Mouse (Mus musculus) ZHBTc4 (cell line): ENCODE data around the gene Zfp683.

Experiments used
- DNase-seq: peaks from one replicate; pipeline ENCODE4 v3.0.0-alpha.2; 2011; ENCODE audit warnings: low read depth, low spot score

The Zfp683 gene

DNA sequence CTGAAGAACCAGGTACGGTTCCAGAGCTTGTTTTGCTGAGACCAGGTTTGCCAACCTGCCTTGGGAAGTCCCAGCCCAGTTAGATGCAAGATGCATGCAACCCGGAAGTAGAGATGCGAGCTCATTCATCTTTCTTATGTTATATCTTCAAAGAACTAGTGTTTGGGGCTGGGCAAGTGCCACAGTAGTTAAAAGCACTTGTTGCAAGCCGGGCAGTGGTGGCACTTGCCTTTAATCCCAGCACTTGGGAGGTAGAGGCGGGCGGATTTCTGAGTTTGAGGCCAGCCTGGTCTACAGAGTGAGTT lies 37.5 kb downstream of the Zfp683 start:
- DNase-seq = no peak

DNA sequence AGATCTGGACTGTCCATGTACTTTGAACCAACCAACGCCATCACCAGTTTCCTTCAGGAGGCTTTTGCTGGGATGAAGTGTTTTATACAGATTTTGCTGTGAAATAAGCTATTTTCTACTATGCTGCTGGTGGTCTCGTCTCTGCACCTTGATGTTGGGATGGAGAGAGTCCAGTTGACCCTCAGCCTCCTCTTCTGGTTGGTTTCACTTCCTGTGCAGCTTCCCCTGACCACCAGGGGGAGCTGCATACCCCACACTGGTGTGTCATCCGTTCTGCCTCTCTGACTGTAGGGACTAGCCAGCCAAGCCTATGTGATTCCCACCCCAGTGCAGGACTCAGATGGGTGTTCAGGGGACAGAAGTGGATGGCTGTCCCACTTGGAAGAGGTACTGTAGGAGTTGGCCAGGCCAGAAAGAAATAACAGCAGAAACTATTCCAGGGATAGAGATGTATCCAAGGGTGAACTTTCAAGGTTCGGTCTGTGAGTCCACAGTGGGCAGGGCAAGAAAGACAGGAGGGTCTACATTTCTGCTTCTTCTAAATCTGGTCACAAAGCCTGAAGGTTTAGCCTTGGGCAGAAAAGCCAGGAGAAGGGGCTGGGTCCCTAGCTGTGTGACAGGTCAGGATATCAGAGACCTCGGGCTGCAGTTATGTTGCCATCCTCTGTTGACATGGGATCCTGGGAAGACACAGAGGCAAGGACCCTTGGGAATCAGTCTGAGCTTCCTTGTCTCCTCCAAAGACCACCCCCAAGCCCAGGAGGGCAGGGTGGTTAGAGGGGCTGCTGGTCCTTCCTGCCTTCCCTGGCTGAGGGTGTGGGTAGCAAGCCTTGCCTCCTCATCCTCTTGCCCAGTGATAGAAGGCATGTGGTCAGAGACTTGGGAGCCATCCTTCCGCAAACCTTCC lies 39.0 kb downstream of the Zfp683 start:
- DNase-seq = peak; percentile 84

DNA sequence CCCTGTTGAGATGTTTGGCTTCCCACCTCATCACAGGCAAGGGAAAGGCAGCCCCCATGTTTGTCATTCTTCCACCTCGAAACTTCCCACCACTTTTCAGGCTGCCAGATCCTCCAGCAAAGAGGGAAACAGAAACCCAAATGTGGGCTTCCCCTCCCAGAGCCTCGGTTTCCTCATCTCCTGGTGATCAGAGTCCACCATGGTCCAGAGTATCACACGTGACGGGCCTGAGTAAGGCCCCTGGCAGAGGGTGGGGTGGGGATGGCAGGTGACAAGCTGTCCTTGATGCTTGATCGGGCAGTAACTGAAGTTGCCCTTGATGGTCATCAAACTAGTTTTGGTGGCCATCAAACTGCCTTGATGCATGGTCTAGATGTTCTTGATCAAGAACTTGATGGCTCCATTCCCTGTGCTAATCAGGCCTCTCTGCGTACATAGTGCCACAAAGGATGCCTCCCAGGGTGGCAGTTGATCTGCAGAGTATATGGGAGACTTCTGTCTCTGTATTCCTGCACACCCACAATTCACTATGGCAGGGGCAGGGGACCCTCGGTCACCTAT lies 40.4 kb downstream of the Zfp683 start:
- DNase-seq = no peak

DNA sequence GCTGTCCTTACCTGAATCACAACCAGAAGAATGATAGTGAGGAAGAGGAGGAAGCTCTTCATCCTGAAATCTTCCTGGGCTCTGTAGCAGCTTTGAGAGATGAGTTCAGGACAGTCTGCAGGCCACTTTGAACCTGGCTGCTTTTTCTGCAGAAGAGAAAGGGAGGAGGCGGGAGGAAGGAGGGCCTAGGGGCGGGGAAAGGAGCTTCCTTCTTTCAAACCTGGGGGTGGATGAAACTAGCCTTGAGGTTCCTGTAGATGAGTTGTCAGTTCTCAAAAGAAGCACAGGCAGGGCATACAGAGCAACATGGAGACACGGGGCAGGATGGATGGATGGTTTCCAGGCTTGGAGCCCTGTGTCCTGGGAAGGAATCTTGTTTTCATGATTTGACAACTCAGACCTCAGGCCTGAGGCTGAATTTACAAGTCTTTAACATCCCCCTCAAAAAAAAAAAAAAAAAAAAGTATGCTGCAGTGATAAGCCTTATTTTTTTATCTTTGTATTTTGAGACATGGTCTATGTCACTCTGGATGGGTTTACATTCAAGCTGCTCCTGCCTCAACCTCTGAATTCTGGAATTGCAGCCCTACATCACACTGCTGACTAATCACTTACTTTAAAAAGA lies 41.4 kb downstream of the Zfp683 start, which contains the start of gene Cd52:
Gene Cd52, minus strand, starts transcription at position 160 of the 625 bp plus-strand sequence.
- DNase-seq = no peak

DNA sequence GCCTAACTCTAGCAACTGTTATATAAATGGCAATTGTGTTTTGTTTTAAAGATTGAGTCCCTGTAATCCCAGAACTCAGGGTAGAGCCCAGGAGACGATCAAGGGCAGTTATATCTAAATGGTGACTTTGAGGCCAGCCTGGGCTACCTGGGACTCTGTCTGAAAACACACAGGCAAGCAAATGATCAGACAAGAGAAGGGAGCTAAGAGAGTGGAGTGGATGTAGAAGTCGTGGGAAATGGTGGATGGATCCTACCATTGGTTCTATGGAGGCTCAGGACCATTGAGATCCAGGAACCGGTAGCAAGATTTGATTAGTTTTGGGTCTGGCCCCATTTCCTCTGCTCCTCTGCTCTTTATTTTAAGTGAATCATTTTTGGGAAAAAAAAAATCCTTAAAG lies 42.5 kb downstream of the Zfp683 start:
- no peak for DNase-seq

DNA sequence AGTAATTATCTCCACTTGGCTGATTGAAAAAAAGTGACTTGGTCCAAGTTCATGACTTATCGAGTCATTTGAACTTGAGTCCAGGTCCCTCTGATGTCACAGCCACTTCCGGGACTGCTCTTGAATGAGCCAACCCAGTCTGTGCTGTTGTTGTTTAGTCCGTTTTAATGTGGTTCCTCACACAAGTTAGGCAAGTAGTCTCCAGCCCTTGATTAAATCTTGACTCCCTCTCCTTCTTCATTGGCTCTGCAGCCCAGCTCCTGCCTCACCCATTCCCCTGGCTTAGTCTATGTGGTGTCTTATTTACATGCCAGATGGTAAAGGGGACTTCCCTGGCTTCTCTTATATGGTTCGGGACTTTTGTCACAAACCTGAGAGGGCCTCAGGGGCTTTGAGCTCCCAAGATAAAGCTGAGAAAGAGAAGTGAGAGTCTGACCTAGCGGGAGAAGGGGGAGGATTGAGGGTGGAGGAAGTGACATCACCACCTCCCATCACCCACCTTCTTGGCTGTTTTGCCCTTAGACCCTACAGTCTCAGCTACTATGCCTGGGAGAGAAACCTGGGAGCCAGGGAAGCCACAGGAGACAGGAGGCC lies 43.5 kb downstream of the Zfp683 start:
- DNase-seq = no peak

DNA sequence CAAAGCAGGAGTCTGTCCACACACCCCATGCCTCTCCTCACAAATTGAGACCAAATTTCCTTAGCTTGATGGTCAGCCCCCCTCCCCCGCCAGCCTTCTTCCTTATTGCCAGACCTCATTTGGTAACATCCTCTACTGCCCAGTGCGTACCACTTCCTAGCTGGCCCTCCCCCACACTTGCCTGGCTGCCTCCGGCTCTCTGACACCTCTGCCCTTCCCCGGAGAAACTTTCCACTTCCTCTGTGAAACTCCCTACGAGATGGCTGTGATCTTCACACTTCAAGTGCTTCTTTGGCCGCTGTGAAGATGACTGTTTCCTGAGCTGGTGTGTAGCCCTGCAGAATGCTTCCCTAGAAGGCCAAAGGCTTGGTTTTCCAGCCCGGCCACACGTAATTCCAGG lies 45.0 kb downstream of the Zfp683 start:
- no peak for DNase-seq

DNA sequence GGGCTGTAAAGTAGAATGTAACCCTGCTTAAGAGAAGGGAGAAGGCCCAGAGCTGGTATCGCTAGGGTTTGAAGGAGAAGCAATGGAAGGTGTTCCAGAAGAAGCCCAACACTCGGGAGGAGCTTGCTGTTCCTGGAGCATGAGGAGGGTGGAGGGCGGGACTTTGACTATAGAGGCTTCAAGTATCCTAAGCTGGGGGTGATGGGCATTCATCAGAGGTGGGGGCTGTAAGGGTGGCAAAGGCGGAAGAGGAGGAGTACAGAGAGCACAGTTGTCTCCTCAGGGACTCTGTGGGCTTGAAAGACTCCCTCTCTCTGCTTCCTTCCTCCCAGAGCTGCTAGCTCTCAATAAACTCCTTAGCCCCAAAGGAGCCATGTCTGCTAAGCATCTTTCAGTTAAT lies 46.6 kb downstream of the Zfp683 start:
- no peak for DNase-seq

DNA sequence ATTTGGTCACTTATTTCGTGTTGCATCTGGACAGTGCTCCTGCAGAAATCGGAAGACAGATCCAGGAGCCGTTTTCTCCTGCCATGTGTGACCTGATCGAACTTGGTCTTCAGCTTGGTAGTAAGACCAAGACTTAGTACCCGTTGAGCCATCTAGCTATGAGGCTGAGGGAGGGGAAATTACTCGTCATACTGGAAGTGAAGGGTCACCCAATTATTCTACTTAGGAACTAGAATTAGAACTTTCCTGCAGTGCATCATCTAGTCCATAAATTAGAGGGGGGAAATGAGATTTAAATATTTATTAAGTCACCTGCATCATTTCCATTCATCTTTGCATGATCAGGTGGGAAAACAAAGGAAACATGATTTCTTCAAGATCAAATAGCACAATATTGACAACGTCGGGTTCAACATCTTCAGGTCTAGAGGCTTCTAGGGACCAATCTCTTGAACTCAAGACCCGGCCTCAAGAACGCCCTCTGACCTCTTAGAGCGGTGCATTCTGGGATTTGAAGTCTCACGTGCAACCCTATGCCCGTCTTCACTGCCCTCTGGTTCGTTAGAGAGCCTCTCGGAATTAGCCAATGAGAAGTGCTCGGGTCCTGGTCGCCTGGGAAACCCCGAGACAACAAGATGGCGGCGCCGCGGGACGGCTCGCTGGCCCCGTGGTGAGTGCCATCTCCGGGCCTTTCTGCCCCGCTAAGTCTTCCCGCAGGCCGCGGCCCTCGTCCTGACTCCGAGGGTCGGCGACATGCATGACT lies 48.5 kb downstream of the Zfp683 start, which contains the start of gene Ubxn11:
Gene Ubxn11, plus strand, starts transcription at position 592 of the 763 bp plus-strand sequence.
- DNase-seq = peak; percentile 96

DNA sequence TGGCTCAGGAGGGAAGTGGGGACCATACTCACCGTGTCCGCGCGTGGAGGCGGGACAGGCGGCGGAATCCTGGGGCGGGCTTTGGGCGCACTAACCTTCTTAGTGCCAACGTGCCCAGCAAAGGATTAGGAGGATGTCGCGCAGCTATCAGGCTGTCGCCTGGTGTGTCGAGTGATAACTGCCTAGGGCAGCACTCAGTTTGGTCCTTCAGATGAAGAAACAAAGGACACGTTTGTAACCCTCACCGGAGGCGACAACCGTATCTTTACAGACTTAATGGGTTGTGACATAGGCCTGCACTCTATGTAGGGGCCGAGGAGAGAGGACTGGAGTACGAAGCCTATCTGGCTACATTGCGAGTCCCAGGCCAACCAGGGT lies 49.1 kb downstream of the Zfp683 start:
- DNase-seq = no peak

DNA sequence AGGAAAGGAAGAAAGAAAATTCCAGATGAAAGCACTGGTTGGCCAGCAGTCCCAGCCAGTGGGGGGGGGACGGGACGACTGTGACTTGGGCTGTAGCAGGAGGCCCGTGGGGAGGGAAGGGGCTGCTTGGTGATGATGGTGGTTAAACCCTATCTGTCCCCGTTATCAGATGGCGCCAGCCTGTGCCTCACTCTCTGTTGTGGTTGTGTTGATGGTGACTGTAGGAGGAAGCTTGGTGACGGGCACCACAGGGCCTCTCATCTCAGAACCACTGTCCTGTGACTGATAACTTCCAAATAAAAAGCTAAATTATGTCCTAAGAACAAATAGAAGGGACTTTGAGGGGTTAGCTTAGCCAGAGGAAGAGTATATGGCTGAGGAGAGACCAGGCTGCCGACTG lies 52.5 kb downstream of the Zfp683 start:
- no peak for DNase-seq

DNA sequence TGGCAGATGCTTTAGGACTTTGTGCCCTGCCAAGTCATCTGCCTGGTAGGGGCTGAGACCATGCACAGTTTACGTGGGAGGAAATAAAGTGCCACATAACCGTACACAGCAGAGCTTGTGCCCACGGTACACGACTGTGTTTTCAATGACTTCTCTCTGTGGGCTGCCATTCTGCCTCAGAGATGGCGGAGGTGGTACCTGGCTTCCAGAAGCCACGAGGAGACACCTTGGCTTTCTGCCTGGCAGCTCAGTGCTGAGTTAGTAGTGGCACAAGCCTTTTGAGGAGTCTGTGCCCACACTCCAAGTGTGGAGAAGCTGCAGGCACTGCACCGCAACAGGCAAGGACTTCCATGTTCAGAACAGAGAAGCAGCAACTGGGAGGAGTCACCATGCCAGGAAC lies 54.1 kb downstream of the Zfp683 start:
- DNase-seq = no peak

DNA sequence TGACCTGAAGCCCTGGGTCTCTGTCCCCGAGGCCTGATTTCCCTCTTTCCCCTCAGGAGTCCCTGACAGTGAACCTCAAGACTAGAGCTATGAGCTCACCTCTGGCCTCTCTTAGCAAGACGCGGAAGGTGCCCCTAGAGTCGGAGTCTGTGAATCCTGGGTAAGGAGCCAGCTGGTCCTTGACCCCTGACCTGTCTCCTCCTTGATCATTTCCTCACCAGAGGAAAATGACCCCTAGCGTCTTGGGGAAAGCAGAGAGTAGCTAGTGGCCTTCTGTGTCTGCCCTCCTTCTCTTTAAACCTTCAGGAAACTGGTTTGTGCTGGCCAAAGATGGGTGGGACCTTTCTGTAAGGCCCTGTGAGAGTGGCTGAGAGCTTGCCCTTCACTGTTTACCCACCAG lies 54.6 kb downstream of the Zfp683 start:
- DNase-seq = peak; percentile 27
